Mouse (Mus musculus): ENCODE data around the gene Sprn. TPM values are rescaled to one million over a fixed set of nuclear protein-coding genes. Genes with fewer than 3 reads are reported as not detected.

Gene Sprn
- polyA plus RNA-seq (2014; fragmentation: Nextera tagmentation; extraction: Ambion mirVana) = 1.6 and 2.5 TPM in 2 replicates

DNA sequence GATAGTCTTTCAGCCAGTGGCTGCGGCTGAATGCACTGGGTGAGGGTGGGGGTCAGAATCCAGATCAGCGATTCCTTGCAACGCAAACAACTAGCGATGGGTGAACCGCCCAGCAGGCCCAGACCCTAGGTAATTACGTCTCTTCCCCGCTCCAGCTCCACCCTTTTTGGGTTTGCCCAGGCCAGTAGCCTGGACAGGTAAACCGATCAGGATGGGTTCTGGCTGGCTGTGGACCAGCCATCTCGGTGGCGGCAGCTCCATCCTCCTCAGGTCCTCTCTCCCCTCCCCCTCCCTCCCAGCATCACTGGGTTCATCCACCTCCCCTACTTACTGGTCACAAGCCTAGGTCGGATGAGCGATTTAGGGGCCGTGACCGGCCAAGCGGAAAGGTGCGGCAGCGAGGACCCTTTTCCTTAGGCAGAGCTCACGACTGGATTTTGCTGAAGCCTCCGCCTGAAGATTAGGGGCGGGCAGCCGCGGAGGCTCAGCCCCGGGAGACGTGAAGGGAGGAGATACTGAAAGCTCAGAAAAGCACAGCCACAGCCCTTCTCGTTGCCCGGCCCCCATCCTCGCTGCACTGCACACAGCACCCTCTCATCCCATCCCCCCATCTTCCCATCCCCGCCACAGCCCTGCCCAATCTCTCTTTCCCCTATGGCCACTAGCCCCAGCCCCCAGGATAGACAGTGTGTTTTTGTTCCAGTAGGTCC, at the start of gene Sprn:
Gene Sprn, minus strand, starts transcription at position 660 of the 710 bp plus-strand sequence.
- Histone ChIP-seq H3K9me3 (ENCODE audit: control insufficient read depth, low read length) (no peaks in the 10 kb centered on the region), H3K4me2 (ENCODE audit: low read depth, low read length) (peak within 1 kb of the TSS; percentile 52), H3K4me1 (ENCODE audit: control insufficient read depth, insufficient read depth, low read length) (peaks cover 15% of the 10 kb centered on the region), H3K27ac (replicated peaks; ENCODE audit: low read depth, low read length) (no peak within 1 kb of the TSS), H3K27me3 (replicated peaks; ENCODE audit: control insufficient read depth, insufficient read depth, low read length) (peaks cover 36% of the 10 kb centered on the region), H3K9ac (ENCODE audit: low read depth, low read length) (peak within 1 kb of the TSS; percentile 51), H3K4me3 (ENCODE audit: low read depth, low read length) (peak within 1 kb of the TSS; percentile 33), H3K36me3 (ENCODE audit: control insufficient read depth, insufficient read depth, low read length) (0 out of 2 replicates have a peak, but pooled peaks cover 5% of the 10 kb centered on the region)
- WGBS = 2% methylated on average over 20 of the region's 28 CpGs
- DNase-seq (ENCODE audit: low spot score) (peak; percentile 13), ATAC-seq (ENCODE audit: low read depth) (peak; percentile 24; the same call in 1 of the 2 replicates)

DNA sequence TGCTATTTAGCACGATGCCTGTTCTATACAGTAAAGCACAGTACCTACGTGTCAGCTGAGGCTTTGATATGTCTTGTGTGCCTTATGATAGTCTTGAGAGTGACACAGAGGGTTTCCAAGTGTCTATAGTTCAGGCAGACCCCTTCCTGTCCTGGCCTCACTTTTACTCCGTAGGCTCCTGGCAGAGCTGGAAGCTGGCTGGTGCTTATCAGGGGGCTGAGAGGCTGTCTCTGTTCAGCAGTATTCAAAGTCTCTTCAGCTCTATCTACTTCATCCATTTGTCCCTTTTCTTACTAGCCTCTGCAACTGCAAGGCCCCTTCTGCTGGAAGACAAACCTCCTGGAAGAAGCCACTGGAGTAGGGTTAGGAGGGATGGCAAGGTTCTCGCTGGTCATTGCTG, 46.4 kb upstream of the Sprn start:
- H3K9ac ChIP-seq (ENCODE audit: low read depth, low read length) = no peak overlapping the region
- H3K27me3 ChIP-seq (replicated peaks; ENCODE audit: control insufficient read depth, insufficient read depth, low read length) = no peaks in the 10 kb centered on the region
- WGBS = 89% methylated on average over 4 of the region's 4 CpGs
- H3K27ac ChIP-seq (replicated peaks; ENCODE audit: low read depth, low read length) = no peak overlapping the region
- H3K4me1 ChIP-seq (ENCODE audit: control insufficient read depth, insufficient read depth, low read length) = no peaks in the 10 kb centered on the region
- no peak overlapping the region for H3K4me2 ChIP-seq (ENCODE audit: low read depth, low read length)
- no peak for DNase-seq (ENCODE audit: low spot score)
- ATAC-seq (ENCODE audit: low read depth) = no peak
- no peaks in the 10 kb centered on the region for H3K36me3 ChIP-seq (ENCODE audit: control insufficient read depth, insufficient read depth, low read length)
- H3K9me3 ChIP-seq (ENCODE audit: control insufficient read depth, low read length) = no peaks in the 10 kb centered on the region
- no peak overlapping the region for H3K4me3 ChIP-seq (ENCODE audit: low read depth, low read length)

DNA sequence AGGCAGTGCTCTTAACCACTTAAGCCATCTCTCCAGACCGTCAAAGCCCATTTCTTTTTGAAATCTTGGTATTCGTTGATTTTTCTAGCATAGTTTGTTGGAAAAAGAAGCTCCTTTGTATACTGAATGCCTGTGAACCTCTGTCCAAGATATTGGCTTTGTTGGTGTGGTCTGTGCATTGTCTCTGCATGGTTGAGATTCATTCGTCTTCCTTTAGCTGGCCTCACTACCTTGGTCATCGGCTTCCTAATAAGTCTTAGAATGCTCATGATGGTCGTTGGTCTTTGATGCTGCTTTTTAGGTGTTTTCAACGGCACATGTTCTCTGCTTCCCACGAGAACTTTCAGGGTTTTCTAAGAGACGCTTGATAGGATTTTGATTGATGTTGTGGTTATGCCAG, 41.3 kb upstream of the Sprn start:
- no peaks in the 10 kb centered on the region for H3K9me3 ChIP-seq (ENCODE audit: control insufficient read depth, low read length)
- no peaks in the 10 kb centered on the region for H3K27me3 ChIP-seq (replicated peaks; ENCODE audit: control insufficient read depth, insufficient read depth, low read length)
- H3K9ac ChIP-seq (ENCODE audit: low read depth, low read length) = no peak overlapping the region
- H3K36me3 ChIP-seq (ENCODE audit: control insufficient read depth, insufficient read depth, low read length) = no peaks in the 10 kb centered on the region
- no peaks in the 10 kb centered on the region for H3K4me1 ChIP-seq (ENCODE audit: control insufficient read depth, insufficient read depth, low read length)
- no peak for ATAC-seq (ENCODE audit: low read depth)
- 81% methylated on average over 8 of the region's 8 CpGs for WGBS
- DNase-seq (ENCODE audit: low spot score) = no peak
- H3K4me2 ChIP-seq (ENCODE audit: low read depth, low read length) = no peak overlapping the region
- H3K4me3 ChIP-seq (ENCODE audit: low read depth, low read length) = no peak overlapping the region
- H3K27ac ChIP-seq (replicated peaks; ENCODE audit: low read depth, low read length) = no peak overlapping the region

DNA sequence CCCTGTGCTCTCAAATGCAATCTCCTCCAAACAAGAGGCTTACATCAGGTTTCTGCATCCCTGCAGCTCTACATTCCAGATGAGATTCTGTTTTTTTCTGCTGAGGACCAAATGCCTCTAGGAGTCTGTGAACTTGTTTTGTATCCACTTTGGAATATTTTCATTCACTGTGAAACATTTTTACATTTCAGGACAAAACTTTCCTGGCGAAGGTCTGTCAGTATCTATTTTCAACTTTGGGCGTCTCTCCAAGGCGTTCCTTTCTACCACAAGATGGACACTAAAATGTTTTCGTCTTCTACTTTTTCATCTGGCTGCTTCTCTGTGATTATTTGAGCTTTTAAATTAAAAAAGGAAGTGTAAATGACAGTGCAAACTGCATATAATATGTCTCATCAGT, 39.4 kb upstream of the Sprn start:
- Histone ChIP-seq H3K36me3 (ENCODE audit: control insufficient read depth, insufficient read depth, low read length) (no peaks in the 10 kb centered on the region), H3K4me1 (ENCODE audit: control insufficient read depth, insufficient read depth, low read length) (no peaks in the 10 kb centered on the region), H3K9me3 (ENCODE audit: control insufficient read depth, low read length) (no peaks in the 10 kb centered on the region), H3K4me3 (ENCODE audit: low read depth, low read length) (no peak overlapping the region), H3K27ac (replicated peaks; ENCODE audit: low read depth, low read length) (no peak overlapping the region), H3K4me2 (ENCODE audit: low read depth, low read length) (no peak overlapping the region), H3K9ac (ENCODE audit: low read depth, low read length) (no peak overlapping the region), H3K27me3 (replicated peaks; ENCODE audit: control insufficient read depth, insufficient read depth, low read length) (no peaks in the 10 kb centered on the region)
- 81% methylated on average over 4 of the region's 4 CpGs for WGBS
- DNase-seq (ENCODE audit: low spot score) (no peak), ATAC-seq (ENCODE audit: low read depth) (no peak)

DNA sequence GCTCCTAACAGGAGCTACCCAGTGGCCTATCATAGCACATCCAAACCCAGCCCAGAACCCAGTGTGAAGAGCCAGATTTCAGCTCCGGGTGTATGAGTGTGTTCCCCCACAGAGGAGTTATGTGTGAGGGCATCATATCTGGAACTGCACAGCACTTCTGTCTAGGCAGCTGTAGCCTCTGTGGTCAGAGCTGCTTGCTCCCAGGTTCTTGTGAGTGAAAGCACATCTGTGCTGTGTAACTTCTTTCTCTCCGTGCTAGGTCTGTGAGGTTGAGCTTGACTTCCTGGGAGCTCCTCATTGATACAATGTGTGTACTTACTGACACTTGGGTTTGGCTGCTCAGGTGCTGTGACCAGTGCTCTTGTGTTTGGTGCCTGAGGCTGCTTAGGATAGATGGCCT, 38.2 kb upstream of the Sprn start:
- Histone ChIP-seq H3K4me2 (ENCODE audit: low read depth, low read length) (no peak overlapping the region), H3K36me3 (ENCODE audit: control insufficient read depth, insufficient read depth, low read length) (no peaks in the 10 kb centered on the region), H3K9me3 (ENCODE audit: control insufficient read depth, low read length) (no peaks in the 10 kb centered on the region), H3K4me1 (ENCODE audit: control insufficient read depth, insufficient read depth, low read length) (no peaks in the 10 kb centered on the region), H3K4me3 (ENCODE audit: low read depth, low read length) (no peak overlapping the region), H3K27ac (replicated peaks; ENCODE audit: low read depth, low read length) (no peak overlapping the region), H3K27me3 (replicated peaks; ENCODE audit: control insufficient read depth, insufficient read depth, low read length) (no peaks in the 10 kb centered on the region), H3K9ac (ENCODE audit: low read depth, low read length) (no peak overlapping the region)
- WGBS = 77% methylated on average over 2 of the region's 2 CpGs
- ATAC-seq (ENCODE audit: low read depth) = no peak
- no peak for DNase-seq (ENCODE audit: low spot score)

DNA sequence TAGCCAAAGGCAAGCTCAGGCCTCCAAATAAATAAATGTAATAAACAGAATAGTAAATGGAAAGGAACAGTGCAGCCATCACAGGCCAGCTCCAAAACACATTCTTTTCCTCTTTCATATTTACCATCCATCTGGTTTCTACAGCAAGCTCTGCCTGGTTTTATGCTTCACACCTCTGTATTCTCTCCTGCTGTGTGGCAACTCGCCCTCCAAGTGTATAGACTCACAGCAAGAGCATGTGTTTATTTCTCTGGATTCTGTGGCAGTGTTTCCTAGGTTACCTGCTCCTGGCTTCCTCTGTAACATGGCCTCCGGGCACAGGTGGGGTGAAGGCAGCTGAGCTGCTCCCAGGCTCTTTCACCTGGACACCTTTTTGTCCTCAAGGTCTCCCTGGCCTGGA, 37.8 kb upstream of the Sprn start:
- H3K27ac ChIP-seq (replicated peaks; ENCODE audit: low read depth, low read length) = no peak overlapping the region
- no peak overlapping the region for H3K9ac ChIP-seq (ENCODE audit: low read depth, low read length)
- H3K36me3 ChIP-seq (ENCODE audit: control insufficient read depth, insufficient read depth, low read length) = no peaks in the 10 kb centered on the region
- H3K4me3 ChIP-seq (ENCODE audit: low read depth, low read length) = no peak overlapping the region
- H3K4me2 ChIP-seq (ENCODE audit: low read depth, low read length) = no peak overlapping the region
- no peak for DNase-seq (ENCODE audit: low spot score)
- 79% methylated on average over 2 of the region's 2 CpGs for WGBS
- H3K27me3 ChIP-seq (replicated peaks; ENCODE audit: control insufficient read depth, insufficient read depth, low read length) = no peaks in the 10 kb centered on the region
- H3K4me1 ChIP-seq (ENCODE audit: control insufficient read depth, insufficient read depth, low read length) = no peaks in the 10 kb centered on the region
- H3K9me3 ChIP-seq (ENCODE audit: control insufficient read depth, low read length) = no peaks in the 10 kb centered on the region
- ATAC-seq (ENCODE audit: low read depth) = no peak

DNA sequence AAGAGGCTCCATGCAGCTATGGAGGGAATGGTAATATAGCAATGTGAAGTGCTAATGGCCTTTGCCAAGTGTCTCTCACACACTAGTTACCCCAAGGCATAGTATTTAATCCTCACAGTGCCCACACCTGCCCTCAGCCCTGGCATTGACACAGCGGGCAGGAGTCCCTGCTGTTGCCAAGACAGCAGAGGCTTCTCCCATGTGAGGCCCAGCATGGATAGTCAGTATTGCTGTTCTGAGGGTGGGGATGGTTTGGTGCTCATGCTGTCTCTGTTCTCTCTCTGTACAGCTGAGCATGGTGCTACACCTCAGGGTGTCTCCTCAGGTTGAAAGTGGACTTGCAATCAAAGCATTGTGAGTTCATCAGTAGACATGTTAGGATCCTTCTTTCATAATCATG, 35.8 kb upstream of the Sprn start:
- Histone ChIP-seq H3K27me3 (replicated peaks; ENCODE audit: control insufficient read depth, insufficient read depth, low read length) (no peaks in the 10 kb centered on the region), H3K4me1 (ENCODE audit: control insufficient read depth, insufficient read depth, low read length) (no peaks in the 10 kb centered on the region), H3K36me3 (ENCODE audit: control insufficient read depth, insufficient read depth, low read length) (no peaks in the 10 kb centered on the region), H3K9ac (ENCODE audit: low read depth, low read length) (no peak overlapping the region), H3K9me3 (ENCODE audit: control insufficient read depth, low read length) (no peaks in the 10 kb centered on the region), H3K4me3 (ENCODE audit: low read depth, low read length) (no peak overlapping the region), H3K4me2 (ENCODE audit: low read depth, low read length) (no peak overlapping the region), H3K27ac (replicated peaks; ENCODE audit: low read depth, low read length) (no peak overlapping the region)
- no peak for DNase-seq (ENCODE audit: low spot score)
- 88% methylated on average over 1 of the region's 1 CpGs for WGBS
- ATAC-seq (ENCODE audit: low read depth) = no peak

DNA sequence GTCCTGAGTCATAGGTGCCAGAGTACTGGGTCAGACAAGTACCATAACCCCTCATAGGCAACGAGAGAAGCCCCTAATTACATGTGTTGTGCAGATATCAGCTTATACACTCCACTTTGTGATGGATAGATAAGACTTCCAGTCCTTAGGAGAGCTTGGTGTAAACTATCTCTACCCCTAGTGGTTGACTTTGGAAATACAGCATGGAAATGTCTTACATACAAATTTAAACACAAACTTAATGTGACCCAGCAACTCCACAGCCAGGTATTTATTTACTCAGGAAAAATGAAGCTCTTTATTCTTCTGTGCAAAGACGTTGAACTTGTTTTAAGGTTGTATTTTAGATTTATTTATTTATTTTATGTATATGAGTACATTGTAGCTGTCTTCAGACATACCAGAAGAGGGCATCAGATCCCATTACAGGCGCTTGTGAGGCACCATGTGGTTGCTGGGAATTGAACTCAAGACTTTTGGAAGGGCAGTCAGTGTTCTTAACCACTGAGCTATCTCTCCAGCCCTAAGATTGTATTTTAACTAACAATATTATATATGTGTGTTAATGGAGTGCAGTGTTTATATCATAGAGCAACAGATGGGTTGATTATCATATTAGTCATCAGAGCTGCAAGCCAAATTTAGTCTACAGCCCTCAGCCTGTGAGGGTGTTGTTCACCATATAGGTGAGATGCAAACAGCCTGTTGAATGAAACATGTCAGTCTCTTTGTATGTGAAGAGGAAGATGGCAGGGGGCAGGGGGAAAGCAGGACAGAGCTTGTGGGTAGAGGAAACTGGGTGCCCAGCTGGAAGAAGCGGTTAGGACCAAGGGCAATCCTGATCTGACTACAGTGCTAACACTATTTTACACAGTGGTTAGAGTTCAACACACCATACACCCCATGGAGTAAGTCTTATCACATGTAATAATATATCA, 34.0 kb upstream of the Sprn start:
- 54% methylated on average over 4 of the region's 4 CpGs for WGBS
- Histone ChIP-seq H3K36me3 (ENCODE audit: control insufficient read depth, insufficient read depth, low read length) (no peaks in the 10 kb centered on the region), H3K4me2 (ENCODE audit: low read depth, low read length) (no peak overlapping the region), H3K9ac (ENCODE audit: low read depth, low read length) (no peak overlapping the region), H3K4me1 (ENCODE audit: control insufficient read depth, insufficient read depth, low read length) (no peaks in the 10 kb centered on the region), H3K4me3 (ENCODE audit: low read depth, low read length) (no peak overlapping the region), H3K27ac (replicated peaks; ENCODE audit: low read depth, low read length) (no peak overlapping the region), H3K27me3 (replicated peaks; ENCODE audit: control insufficient read depth, insufficient read depth, low read length) (no peaks in the 10 kb centered on the region), H3K9me3 (ENCODE audit: control insufficient read depth, low read length) (no peaks in the 10 kb centered on the region)
- DNase-seq (ENCODE audit: low spot score) = peak; percentile 23
- no peak for ATAC-seq (ENCODE audit: low read depth)
